Mouse (Mus musculus) liver, adult 2 months (tissue): ENCODE data around the gene Erich3.

Experiments used
- CTCF ChIP-seq: fragments of 200-500 bp; IDR thresholded peaks from 2 replicates; pipeline ENCODE4 v1.5.1; 2011; ENCODE audit warnings: low read depth, low read length, control low read depth
- POLR2A ChIP-seq: fragments of 200-500 bp; IDR thresholded peaks from 2 replicates; pipeline ENCODE4 v1.6.1; 2011; ENCODE audit warnings: low read length, control low read depth; ENCODE audit not compliant: insufficient read depth; ENCODE audit errors: extremely low read depth

- TF ChIP-seq CTCF (no peak), POLR2A (no peak)
Observed at GRCm38 (mm10) chr3:154628284-154628683, 35.4 kb upstream of the Erich3 start.
